Mouse (Mus musculus): ENCODE measurements around the gene Nisch.

The Nisch gene

GRCm38 (mm10) chr14:31168425-31168824, 48.3 kb downstream of the Nisch start, which contains the start of gene Stab1:
TSS of gene Stab1 (minus strand) at chr14:31168641.
- no peak for DNase-seq (ENCODE audit: low read depth, low spot score)
- H3K36me3 ChIP-seq (ENCODE audit: control insufficient read depth, insufficient read depth, low read length, poor library complexity, severe bottlenecking), result peaks cover 13% of the 10 kb centered on the region
- H3K27me3 ChIP-seq (ENCODE audit: control insufficient read depth, insufficient read depth, low read length, poor library complexity, severe bottlenecking), result no peaks in the 10 kb centered on the region

DNA sequence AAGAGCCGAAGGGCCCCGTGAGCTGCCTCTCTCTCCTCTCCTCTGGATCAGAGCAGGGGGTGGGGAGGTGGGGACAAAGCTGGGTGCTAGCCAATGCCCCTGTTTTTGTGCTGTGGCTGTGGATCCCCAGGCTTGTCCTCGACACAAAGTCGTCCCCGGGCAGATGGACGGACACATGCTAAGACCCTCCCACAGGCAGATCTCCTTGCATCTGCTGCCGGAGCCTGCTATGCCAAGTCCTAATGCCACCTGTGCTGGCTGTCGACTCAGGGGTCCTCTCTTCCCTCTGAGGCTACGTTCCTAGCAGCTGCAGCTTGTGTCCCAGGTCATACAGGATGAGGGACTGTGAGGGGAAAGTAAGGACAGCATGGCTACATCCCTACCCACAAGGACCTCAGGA, 49.9 kb downstream of the Nisch start:
- no peak for DNase-seq (ENCODE audit: low read depth, low spot score)

GRCm38 (mm10) chr14:31165991-31166630, 50.6 kb downstream of the Nisch start:
- H3K36me3 ChIP-seq (ENCODE audit: control insufficient read depth, insufficient read depth, low read length, poor library complexity, severe bottlenecking), result peaks cover 1% of the 10 kb centered on the region
- DNase-seq (ENCODE audit: low read depth, low spot score), result no peak

More for the DNA sequence above, 49.9 kb downstream of the Nisch start:
- peaks cover 7% of the 10 kb centered on the region for H3K36me3 ChIP-seq (ENCODE audit: control insufficient read depth, insufficient read depth, low read length, poor library complexity, severe bottlenecking)
- H3K27me3 ChIP-seq (ENCODE audit: control insufficient read depth, insufficient read depth, low read length, poor library complexity, severe bottlenecking), result no peaks in the 10 kb centered on the region

GRCm38 (mm10) chr14:31165458-31165857, 51.3 kb downstream of the Nisch start:
- Histone ChIP-seq H3K36me3 (ENCODE audit: control insufficient read depth, insufficient read depth, low read length, poor library complexity, severe bottlenecking) (no peaks in the 10 kb centered on the region), H3K27me3 (ENCODE audit: control insufficient read depth, insufficient read depth, low read length, poor library complexity, severe bottlenecking) (no peaks in the 10 kb centered on the region)
- no peak for DNase-seq (ENCODE audit: low read depth, low spot score)

More at GRCm38 (mm10) chr14:31165991-31166630, 50.6 kb downstream of the Nisch start:
- no peaks in the 10 kb centered on the region for H3K27me3 ChIP-seq (ENCODE audit: control insufficient read depth, insufficient read depth, low read length, poor library complexity, severe bottlenecking)

DNA sequence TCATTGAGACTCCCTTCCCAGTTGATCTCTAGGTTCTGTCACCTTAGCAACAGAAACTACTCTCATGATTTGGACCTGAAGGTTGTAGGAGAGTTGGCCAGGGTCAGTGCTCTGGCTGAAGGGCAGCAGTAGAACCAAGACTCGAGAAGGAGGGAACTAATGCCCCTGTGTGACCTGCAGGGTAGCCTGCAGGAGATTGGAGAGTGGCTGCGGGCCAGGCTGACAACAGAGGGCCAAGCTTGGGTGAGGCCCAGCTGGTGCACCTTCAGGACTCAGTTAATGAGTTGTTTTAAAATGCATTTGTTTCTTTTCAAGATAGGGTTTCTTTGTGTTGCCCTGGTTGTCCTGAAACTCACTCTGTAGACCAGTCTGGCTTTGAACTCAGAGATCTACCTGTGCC, 51.7 kb downstream of the Nisch start:
- Histone ChIP-seq H3K27me3 (ENCODE audit: control insufficient read depth, insufficient read depth, low read length, poor library complexity, severe bottlenecking) (no peaks in the 10 kb centered on the region), H3K36me3 (ENCODE audit: control insufficient read depth, insufficient read depth, low read length, poor library complexity, severe bottlenecking) (no peaks in the 10 kb centered on the region)
- DNase-seq (ENCODE audit: low read depth, low spot score), result no peak

- no peak for DNase-seq (ENCODE audit: low read depth, low spot score)
- no peaks in the 10 kb centered on the region for H3K27me3 ChIP-seq (ENCODE audit: control insufficient read depth, insufficient read depth, low read length, poor library complexity, severe bottlenecking)
- no peaks in the 10 kb centered on the region for H3K36me3 ChIP-seq (ENCODE audit: control insufficient read depth, insufficient read depth, low read length, poor library complexity, severe bottlenecking)
Measured at GRCm38 (mm10) chr14:31164067-31164466, 52.7 kb downstream of the Nisch start.

GRCm38 (mm10) chr14:31161638-31162037, 55.1 kb downstream of the Nisch start:
- no peak for DNase-seq (ENCODE audit: low read depth, low spot score)
- no peaks in the 10 kb centered on the region for H3K36me3 ChIP-seq (ENCODE audit: control insufficient read depth, insufficient read depth, low read length, poor library complexity, severe bottlenecking)
- H3K27me3 ChIP-seq (ENCODE audit: control insufficient read depth, insufficient read depth, low read length, poor library complexity, severe bottlenecking), result no peaks in the 10 kb centered on the region

DNA sequence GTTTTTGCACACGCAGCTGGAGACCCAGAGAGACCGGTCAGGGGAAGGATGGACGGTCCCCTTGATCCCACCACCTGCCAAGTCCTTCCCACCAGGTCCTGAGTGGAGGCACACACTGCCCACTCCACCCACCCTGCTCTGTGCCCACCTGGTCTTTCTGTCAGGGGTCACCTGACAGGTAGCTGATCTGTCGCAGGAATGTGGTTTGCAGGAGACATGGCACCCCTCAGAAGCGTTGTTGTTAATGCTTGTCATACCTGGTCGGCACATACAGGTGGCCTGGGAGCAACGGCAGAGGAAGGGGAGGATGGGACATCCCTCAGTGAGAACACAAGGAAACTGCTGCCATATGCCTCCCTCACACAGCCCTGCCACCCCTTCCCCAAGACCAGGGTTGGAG, 55.6 kb downstream of the Nisch start:
- no peaks in the 10 kb centered on the region for H3K27me3 ChIP-seq (ENCODE audit: control insufficient read depth, insufficient read depth, low read length, poor library complexity, severe bottlenecking)

DNA sequence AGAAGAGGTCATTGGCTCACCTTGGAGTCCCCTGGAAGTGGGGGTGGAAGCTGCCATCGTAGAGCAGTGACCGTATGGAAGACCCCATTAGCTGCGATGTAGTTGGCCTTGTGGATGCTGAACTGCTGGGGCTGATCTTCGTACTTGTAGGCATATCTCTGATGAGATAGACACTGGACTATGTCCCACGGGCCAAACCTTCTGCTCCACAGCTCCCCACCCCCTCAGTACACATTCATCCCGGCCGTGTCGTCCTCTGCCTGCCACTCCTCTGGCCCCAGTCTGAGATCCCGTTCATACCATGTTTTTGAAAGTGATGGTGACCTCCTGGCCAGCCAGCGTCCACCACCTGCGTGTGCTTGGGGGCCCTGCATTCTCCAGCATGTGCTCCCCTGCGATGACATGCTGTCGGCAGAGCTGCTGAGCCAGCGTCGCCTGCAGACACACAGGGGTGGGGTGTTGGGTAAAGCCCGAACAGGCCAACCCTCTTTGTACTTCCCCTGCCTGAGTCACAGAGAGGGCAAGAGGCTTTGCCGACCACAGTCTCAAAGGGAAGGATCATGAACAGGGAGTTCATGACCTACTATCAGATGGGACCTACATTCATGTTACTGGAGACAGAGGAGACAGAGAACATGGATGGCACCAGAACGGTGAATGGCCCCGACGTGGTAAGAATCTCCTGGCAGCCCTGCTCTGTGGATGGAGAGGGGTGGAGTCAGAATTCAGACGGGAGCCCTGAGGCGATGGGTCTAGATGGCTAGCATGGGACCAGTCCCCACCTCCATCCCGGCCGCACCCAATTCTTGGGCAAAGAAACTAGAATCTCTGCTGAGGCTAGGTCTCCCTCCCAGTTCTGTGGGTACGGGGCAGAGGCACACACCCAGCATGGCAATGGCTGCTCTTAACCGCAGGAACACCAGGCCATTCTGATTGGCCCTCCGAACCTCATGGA, 56.3 kb downstream of the Nisch start:
- Histone ChIP-seq H3K36me3 (ENCODE audit: control insufficient read depth, insufficient read depth, low read length, poor library complexity, severe bottlenecking) (no peaks in the 10 kb centered on the region), H3K27me3 (ENCODE audit: control insufficient read depth, insufficient read depth, low read length, poor library complexity, severe bottlenecking) (no peaks in the 10 kb centered on the region)
- no peak for DNase-seq (ENCODE audit: low read depth, low spot score)

More for the DNA sequence above, 55.6 kb downstream of the Nisch start:
- no peak for DNase-seq (ENCODE audit: low read depth, low spot score)
- H3K36me3 ChIP-seq (ENCODE audit: control insufficient read depth, insufficient read depth, low read length, poor library complexity, severe bottlenecking), result no peaks in the 10 kb centered on the region

- Histone ChIP-seq H3K36me3 (ENCODE audit: control insufficient read depth, insufficient read depth, low read length, poor library complexity, severe bottlenecking) (no peaks in the 10 kb centered on the region), H3K27me3 (ENCODE audit: control insufficient read depth, insufficient read depth, low read length, poor library complexity, severe bottlenecking) (no peaks in the 10 kb centered on the region)
- no peak for DNase-seq (ENCODE audit: low read depth, low spot score)
Measured at GRCm38 (mm10) chr14:31145694-31146093, 71.1 kb downstream of the Nisch start.

DNA sequence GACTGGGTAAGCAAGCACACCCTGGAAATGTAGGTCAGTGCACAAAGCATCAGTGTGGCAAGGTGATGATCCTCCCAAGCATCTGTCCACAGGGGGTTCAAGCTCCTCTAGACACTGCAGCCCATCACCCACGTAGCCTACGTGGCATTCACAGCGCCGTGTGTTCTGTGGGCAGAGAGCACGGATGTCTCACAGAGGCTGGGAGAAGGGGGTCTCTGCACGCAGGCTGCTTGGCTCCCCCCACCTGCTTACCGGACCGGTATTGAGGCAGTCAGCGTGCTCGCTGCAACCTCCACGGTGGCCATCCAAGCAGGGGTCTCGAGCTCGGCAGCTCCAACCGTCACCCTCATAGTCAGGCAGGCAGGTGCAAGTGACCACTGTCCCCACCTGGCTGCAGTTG, 75.7 kb downstream of the Nisch start:
- no peak for DNase-seq (ENCODE audit: low read depth, low spot score)
- H3K27me3 ChIP-seq (ENCODE audit: control insufficient read depth, insufficient read depth, low read length, poor library complexity, severe bottlenecking), result no peaks in the 10 kb centered on the region
- no peaks in the 10 kb centered on the region for H3K36me3 ChIP-seq (ENCODE audit: control insufficient read depth, insufficient read depth, low read length, poor library complexity, severe bottlenecking)

GRCm38 (mm10) chr14:31140141-31140540, 76.6 kb downstream of the Nisch start:
- Histone ChIP-seq H3K36me3 (ENCODE audit: control insufficient read depth, insufficient read depth, low read length, poor library complexity, severe bottlenecking) (no peaks in the 10 kb centered on the region), H3K27me3 (ENCODE audit: control insufficient read depth, insufficient read depth, low read length, poor library complexity, severe bottlenecking) (no peaks in the 10 kb centered on the region)
- DNase-seq (ENCODE audit: low read depth, low spot score), result no peak

DNA sequence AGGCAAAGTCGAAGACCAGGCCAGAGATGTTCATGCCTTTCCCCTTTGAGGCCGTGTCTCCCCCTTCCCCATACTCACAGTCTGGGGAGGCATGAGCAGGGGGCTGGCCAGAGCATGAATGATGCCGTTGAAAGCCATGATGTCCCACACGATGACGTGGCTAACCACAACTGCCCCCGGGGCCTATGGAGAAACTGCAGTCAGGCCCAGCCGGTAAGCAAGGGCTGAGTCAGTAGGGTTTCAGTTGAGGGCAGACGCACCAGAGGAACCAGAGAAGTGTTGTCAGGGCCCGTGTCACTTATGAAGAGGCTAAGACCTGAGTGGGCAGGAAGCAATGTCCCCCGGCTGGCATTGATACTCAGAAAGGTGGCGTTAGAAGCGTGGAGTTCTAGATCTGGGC, 77.1 kb downstream of the Nisch start:
- Histone ChIP-seq H3K36me3 (ENCODE audit: control insufficient read depth, insufficient read depth, low read length, poor library complexity, severe bottlenecking) (no peaks in the 10 kb centered on the region), H3K27me3 (ENCODE audit: control insufficient read depth, insufficient read depth, low read length, poor library complexity, severe bottlenecking) (no peaks in the 10 kb centered on the region)
- DNase-seq (ENCODE audit: low read depth, low spot score), result no peak

- H3K27me3 ChIP-seq (ENCODE audit: control insufficient read depth, insufficient read depth, low read length, poor library complexity, severe bottlenecking), result no peaks in the 10 kb centered on the region
- DNase-seq (ENCODE audit: low read depth, low spot score), result no peak
- H3K36me3 ChIP-seq (ENCODE audit: control insufficient read depth, insufficient read depth, low read length, poor library complexity, severe bottlenecking), result no peaks in the 10 kb centered on the region
Measured at GRCm38 (mm10) chr14:31138897-31139429, 77.8 kb downstream of the Nisch start.

Data from splenic B cell, adult 2 months (primary cell).